Mouse (Mus musculus) CD4-positive, CD25-positive, alpha-beta regulatory T cell, adult 9 weeks (primary cell): ENCODE measurements around the gene Samd1. TPM values are rescaled to one million over a fixed set of nuclear protein-coding genes. Genes with fewer than 3 reads are reported as not detected.

Experiments
- polyA plus RNA-seq: library from polyadenylated mRNA; unstranded; fragments of 100-300 nt; shearing (Covaris generic); gene quantifications from one replicate; pipeline ENCODE4 v1.2.1, GENCODE M21; 2017

The Samd1 gene
- polyA plus RNA-seq: 2.9 TPM

GRCm38 (mm10) chr8:83997511-83998141, at the start of gene Samd1:
Gene Samd1 (plus strand): TSS chr8:83997672.

DNA sequence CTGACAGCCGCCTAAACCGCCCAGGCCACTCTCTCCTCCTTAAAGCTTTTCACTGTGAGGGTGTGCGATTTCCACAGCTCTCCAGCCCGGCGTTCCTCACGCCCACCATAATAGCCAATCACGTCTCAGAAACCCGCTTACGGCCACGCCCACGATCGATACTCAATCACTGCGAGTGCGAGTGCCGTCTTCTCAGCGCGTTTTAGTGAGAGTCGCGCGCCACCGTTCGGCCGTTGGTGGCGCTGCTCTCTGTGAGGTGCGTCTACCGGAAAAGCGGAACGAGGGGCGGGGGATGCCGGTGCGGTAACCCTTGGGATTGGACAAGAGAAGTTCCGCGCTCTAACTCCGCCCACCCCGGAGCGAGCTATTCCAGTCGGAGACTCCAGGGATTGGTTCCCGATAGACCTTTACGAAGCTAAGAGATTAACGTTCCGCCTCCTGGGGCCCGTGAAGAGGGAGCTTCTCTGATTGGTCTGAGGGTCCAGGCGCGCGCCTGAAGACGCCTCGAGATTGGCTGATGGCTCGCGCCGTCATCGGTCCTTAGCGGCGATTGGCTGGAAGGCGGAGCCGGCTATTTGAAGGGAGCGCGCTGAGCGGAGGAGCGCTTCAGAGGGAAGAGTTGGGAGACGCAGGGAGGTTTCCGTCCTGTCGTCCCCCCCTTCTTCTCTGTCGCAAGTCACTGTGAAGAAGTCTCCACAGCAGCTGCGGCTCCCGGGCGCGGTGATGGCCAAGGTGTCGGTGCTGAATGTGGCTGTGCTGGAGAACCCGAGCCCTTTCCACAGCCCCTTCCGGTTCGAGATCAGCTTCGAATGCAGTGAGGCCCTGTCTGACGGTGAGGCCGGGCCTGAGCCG, 42.1 kb upstream of the Samd1 start, which contains the start of the genes Gm10644 and Asf1b:
Gm10644 (minus strand) TSS at position 100 of the 852 bp plus-strand sequence.
Asf1b (plus strand) TSS at position 402 of the 852 bp plus-strand sequence.

GRCm38 (mm10) chr8:83972150-83973120, 25.0 kb upstream of the Samd1 start, which contains the start of gene Prkaca:
Gene Prkaca (plus strand): TSS chr8:83972993.

GRCm38 (mm10) chr8:84001281-84002000, 4.0 kb downstream of the Samd1 start, which contains the start of gene 1700067K01Rik:
Gene 1700067K01Rik (plus strand): TSS chr8:84001502.

DNA sequence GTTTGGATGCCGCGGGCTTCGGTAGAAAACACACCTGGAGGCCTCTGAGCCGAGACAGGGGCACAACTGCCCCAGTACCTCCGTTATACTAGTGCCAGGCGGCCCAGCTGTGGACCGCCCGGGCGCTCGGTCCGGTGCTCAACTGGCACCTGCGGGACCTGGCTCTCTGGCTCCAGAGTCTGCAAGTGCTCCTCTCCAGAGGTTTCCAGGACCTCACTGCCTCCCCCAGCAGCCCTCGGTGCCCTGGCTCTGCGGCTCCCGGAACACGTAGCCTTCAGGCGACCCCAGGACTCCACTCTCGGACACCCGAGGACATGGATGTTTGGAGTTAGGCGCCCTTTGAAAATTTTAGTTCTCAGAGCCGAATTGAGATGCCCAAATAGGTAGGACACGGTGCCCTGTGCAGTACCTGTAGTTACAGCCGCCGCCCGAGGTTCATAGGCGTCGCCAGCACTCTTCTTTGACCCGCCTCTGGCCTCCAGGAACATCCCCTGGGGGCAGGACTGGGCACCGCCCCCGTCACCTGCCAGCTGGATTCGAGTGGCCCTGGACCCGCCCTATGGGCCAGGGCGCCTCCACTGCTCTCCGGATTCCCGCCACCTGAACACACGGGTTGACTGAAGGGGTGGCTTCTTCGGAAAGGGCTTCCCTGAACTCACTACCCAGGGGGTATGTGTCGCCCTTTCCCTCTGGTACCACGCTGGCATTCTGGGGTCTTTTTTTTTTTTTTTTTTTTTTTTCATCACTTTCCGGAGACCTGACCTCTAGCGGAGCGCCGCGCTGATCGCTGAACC, 14.4 kb downstream of the Samd1 start, which contains the start of gene 2210011C24Rik:
2210011C24Rik (minus strand) TSS at position 467 of the 794 bp plus-strand sequence.

DNA sequence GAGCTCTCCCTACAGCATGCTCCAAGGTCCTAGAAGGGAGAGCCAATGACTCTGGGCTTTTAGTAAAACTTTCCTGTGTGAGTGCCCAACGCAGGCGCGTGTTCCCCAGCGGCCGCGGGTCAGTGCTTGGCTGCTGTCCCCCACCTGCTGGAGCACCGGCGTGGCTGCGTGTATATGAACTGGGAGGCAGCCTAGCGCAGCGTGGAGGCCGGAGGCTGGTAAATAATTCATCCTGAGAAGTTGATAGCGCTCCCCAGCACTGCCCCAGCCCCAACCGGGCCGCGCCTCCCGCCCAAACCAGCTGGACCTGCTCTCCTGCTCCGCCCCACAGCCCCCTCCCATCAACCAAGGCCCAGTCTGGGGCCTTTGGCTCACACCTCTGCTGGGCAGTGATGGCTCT, 23.6 kb downstream of the Samd1 start, which contains the start of gene Palm3:
Palm3 (plus strand) TSS at position 376 of the 400 bp plus-strand sequence.

GRCm38 (mm10) chr8:84042066-84042947, 44.8 kb downstream of the Samd1 start, which contains the start of gene Il27ra:
Gene Il27ra (minus strand): TSS chr8:84042589.

DNA sequence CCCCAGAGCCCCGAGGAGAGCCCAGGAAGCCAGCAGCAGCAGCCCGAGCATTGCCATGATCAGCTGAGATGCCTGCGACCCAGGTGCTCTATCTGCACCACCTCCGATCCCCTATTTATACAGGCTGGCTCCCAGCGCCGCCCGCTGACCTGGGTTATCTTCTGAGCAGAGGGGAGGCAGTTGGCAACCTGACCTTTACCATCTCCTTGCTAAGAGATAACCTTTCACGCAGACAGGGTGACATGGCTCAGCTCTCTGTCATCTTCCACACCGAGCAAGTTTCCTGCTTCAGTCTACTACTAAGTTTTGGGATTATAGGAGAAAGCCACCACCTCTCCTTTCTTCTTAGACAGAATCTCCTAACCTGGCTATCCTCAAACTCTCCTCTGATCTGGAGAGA, 47.4 kb downstream of the Samd1 start, which contains the start of gene Rln3:
Rln3 (minus strand) TSS at position 101 of the 400 bp plus-strand sequence.

Other genes with a start within 250 kb of the Samd1 start
- 4.2 TPM for gene Adgrl1, start 97.6 kb upstream of the Samd1 start, polyA plus RNA-seq
- 0.37 TPM for gene Gm10644, start 42.5 kb upstream of the Samd1 start, polyA plus RNA-seq
- gene Asf1b, start 42.2 kb upstream of the Samd1 start, polyA plus RNA-seq: 18.7 TPM
- gene Prkaca, start 24.7 kb upstream of the Samd1 start, polyA plus RNA-seq: 2.1 TPM
- gene 1700067K01Rik, start 3.8 kb downstream of the Samd1 start, polyA plus RNA-seq: 0.82 TPM
- gene 2210011C24Rik, start 14.5 kb downstream of the Samd1 start, polyA plus RNA-seq: 0.38 TPM
- 4.0 TPM for gene Palm3, start 23.8 kb downstream of the Samd1 start, polyA plus RNA-seq
- gene Il27ra, start 44.9 kb downstream of the Samd1 start, polyA plus RNA-seq: 415 TPM
- gene Rln3, start 47.3 kb downstream of the Samd1 start, polyA plus RNA-seq: 132 TPM
- gene Gm10643, start 67.5 kb downstream of the Samd1 start, polyA plus RNA-seq: 0.98 TPM
- gene Rfx1, start 69.2 kb downstream of the Samd1 start, polyA plus RNA-seq: 28.6 TPM
- 30.2 TPM for gene Dcaf15, start 107.1 kb downstream of the Samd1 start, polyA plus RNA-seq
- gene Podnl1, start 128.3 kb downstream of the Samd1 start, polyA plus RNA-seq: 9.3 TPM
- 59.6 TPM for gene Cc2d1a, start 150.3 kb downstream of the Samd1 start, polyA plus RNA-seq
- 3.3 TPM for gene 4930432K21Rik, start 150.4 kb downstream of the Samd1 start, polyA plus RNA-seq
- gene Nanos3, start 187.5 kb downstream of the Samd1 start, polyA plus RNA-seq: not detected
- gene Zswim4, start 239.4 kb downstream of the Samd1 start, polyA plus RNA-seq: 3.4 TPM